Mouse (Mus musculus) midbrain, embryonic 11.5 days (tissue): ENCODE data around the gene Elfn2. TPM values are rescaled to one million over a fixed set of nuclear protein-coding genes. Genes with fewer than 3 reads are reported as not detected.
A peak's percentile ranks its signal among the peaks of the same experiment; 100 is the strongest.

ENCODE experiments used
- ATAC-seq: fragments of 200-750 bp; cut with Nextera tagmentation; 2 replicates; pipeline ENCODE4 v1.8.0; 2017; ENCODE audit warnings: moderate TSS enrichment, moderate library complexity; ENCODE audit not compliant: low FRiP score
- DNase-seq: peaks from one replicate; pipeline ENCODE4 v3.0.0; 2015; ENCODE audit warnings: low spot score; ENCODE audit errors: missing footprints
- H3K27ac ChIP-seq: fragments of 300-500 bp; sonication (generic); 2 replicates; pipeline ENCODE4 v1.5.1; 2014; ENCODE audit warnings: low read depth, low read length
- H3K27me3 ChIP-seq: fragments of 300-500 bp; sonication (generic); 2 replicates; pipeline ENCODE4 v1.6.1; 2014; ENCODE audit warnings: mild to moderate bottlenecking, low read length, moderate library complexity, mixed read lengths; ENCODE audit not compliant: control insufficient read depth, insufficient read depth
- H3K36me3 ChIP-seq: fragments of 300-500 bp; sonication (generic); 2 replicates; pipeline ENCODE4 v1.6.1; 2014; ENCODE audit warnings: mild to moderate bottlenecking, low read length, moderate library complexity, mixed read lengths; ENCODE audit not compliant: control insufficient read depth, insufficient read depth
- H3K4me1 ChIP-seq: fragments of 300-500 bp; sonication (generic); 2 replicates; pipeline ENCODE4 v1.6.1; 2014; ENCODE audit warnings: low read length; ENCODE audit not compliant: control insufficient read depth, insufficient read depth
- H3K4me2 ChIP-seq: fragments of 300-500 bp; sonication (generic); 2 replicates; pipeline ENCODE4 v1.6.1; 2014; ENCODE audit warnings: mild to moderate bottlenecking, moderate library complexity
- H3K4me3 ChIP-seq: fragments of 300-500 bp; sonication (generic); 2 replicates; pipeline ENCODE4 v1.5.1; 2014; ENCODE audit warnings: low read depth, low read length
- H3K9ac ChIP-seq: fragments of 300-500 bp; sonication (generic); 2 replicates; pipeline ENCODE4 v1.6.1; 2014; ENCODE audit warnings: low read length
- H3K9me3 ChIP-seq: fragments of 300-500 bp; sonication (generic); 2 replicates; pipeline ENCODE4 v1.6.1; 2016; ENCODE audit warnings: low read length; ENCODE audit not compliant: control insufficient read depth
- WGBS: fragments of 180-500 bp; shearing (Covaris S2); extraction: QIAGEN DNeasy Blood & Tissue Kit; methylation state at CpG from one replicate; pipeline ENCODE4 v1.1.7; 2014; 5-methylcytosine and 5-hydroxymethylcytosine counted together
- polyA plus RNA-seq: library from polyadenylated mRNA; unstranded; fragments of >200 nt; fragmentation: Nextera tagmentation; extraction: Ambion mirVana; gene quantifications from 2 replicates; pipeline ENCODE4 v1.2.1, GENCODE M21; 2014

The Elfn2 gene
- polyA plus RNA-seq, 1 experiment from 2014 or later, result 0.18 TPM

- H3K27me3 ChIP-seq, result no peaks in the 10 kb centered on the region
- no peaks in the 10 kb centered on the region for H3K4me1 ChIP-seq
- no peak overlapping the region for H3K9ac ChIP-seq
- H3K27ac ChIP-seq, result no peak overlapping the region
- H3K4me3 ChIP-seq, result no peak overlapping the region
- no peak overlapping the region for H3K4me2 ChIP-seq
- H3K36me3 ChIP-seq, result no peaks in the 10 kb centered on the region
- ATAC-seq, result no peak
- WGBS, result 90% methylated on average over 13 of the region's 13 CpGs
- H3K9me3 ChIP-seq, result no peaks in the 10 kb centered on the region
- peak; percentile 28 for DNase-seq
Observed at GRCm38 (mm10) chr15:78626285-78626684, 92.3 kb downstream of the Elfn2 start.

- peak; percentile 23 for DNase-seq
- Histone ChIP-seq H3K4me1 (no peaks in the 10 kb centered on the region), H3K9me3 (no peaks in the 10 kb centered on the region), H3K9ac (no peak overlapping the region), H3K27ac (no peak overlapping the region), H3K4me3 (no peak overlapping the region), H3K27me3 (no peaks in the 10 kb centered on the region), H3K36me3 (no peaks in the 10 kb centered on the region), H3K4me2 (no peak overlapping the region)
- ATAC-seq, result no peak
- WGBS, result 79% methylated on average over 3 of the region's 3 CpGs
Observed at GRCm38 (mm10) chr15:78624961-78625360, 93.6 kb downstream of the Elfn2 start.

- H3K4me1 ChIP-seq, result no peaks in the 10 kb centered on the region
- 70% methylated on average over 13 of the region's 13 CpGs for WGBS
- no peaks in the 10 kb centered on the region for H3K9me3 ChIP-seq
- H3K9ac ChIP-seq, result no peak overlapping the region
- H3K36me3 ChIP-seq, result no peaks in the 10 kb centered on the region
- DNase-seq (peak; percentile 78), ATAC-seq (no peak)
- no peak overlapping the region for H3K27ac ChIP-seq
- H3K4me3 ChIP-seq, result no peak overlapping the region
- H3K4me2 ChIP-seq, result no peak overlapping the region
- no peaks in the 10 kb centered on the region for H3K27me3 ChIP-seq
Observed at GRCm38 (mm10) chr15:78624431-78624950, 94.1 kb downstream of the Elfn2 start.

- peak; percentile 44 for ATAC-seq
- WGBS, result 5% methylated on average over 5 of the region's 5 CpGs
Observed at GRCm38 (mm10) chr15:78623426-78623825, 95.1 kb downstream of the Elfn2 start.

More at GRCm38 (mm10) chr15:78623426-78623825, 95.1 kb downstream of the Elfn2 start:
- H3K27ac ChIP-seq, result no peak overlapping the region
- no peak overlapping the region for H3K4me2 ChIP-seq
- H3K4me3 ChIP-seq, result no peak overlapping the region
- H3K9ac ChIP-seq, result no peak overlapping the region
- H3K27me3 ChIP-seq, result no peaks in the 10 kb centered on the region
- no peaks in the 10 kb centered on the region for H3K9me3 ChIP-seq
- no peaks in the 10 kb centered on the region for H3K4me1 ChIP-seq
- H3K36me3 ChIP-seq, result no peaks in the 10 kb centered on the region
- peak; percentile 98 for DNase-seq

Other genes starting within 250 kb of the Elfn2 start
- gene Il2rb, start 223.5 kb downstream of the Elfn2 start, polyA plus RNA-seq, result not detected in 2 replicates
- 10.5 and 12.1 TPM in 2 replicates for gene C1qtnf6, start 187.4 kb downstream of the Elfn2 start, polyA plus RNA-seq
- gene Sstr3, start 174.1 kb downstream of the Elfn2 start, polyA plus RNA-seq, result not detected in 2 replicates
- 4.3 and 8.5 TPM in 2 replicates for gene Rac2, start 146.0 kb downstream of the Elfn2 start, polyA plus RNA-seq
- 2.0 and 2.7 TPM in 2 replicates for gene Cyth4, start 121.7 kb downstream of the Elfn2 start, polyA plus RNA-seq
- 57.2 and 61.8 TPM in 2 replicates for gene Mfng, start 54.7 kb upstream of the Elfn2 start, polyA plus RNA-seq
- 1.3 and 1.5 TPM in 2 replicates for gene Card10, start 84.3 kb upstream of the Elfn2 start, polyA plus RNA-seq
- gene Cdc42ep1, start 123.9 kb upstream of the Elfn2 start, polyA plus RNA-seq, result 6.4 and 9.0 TPM in 2 replicates
- not detected in 2 replicates for gene Lgals2, start 136.8 kb upstream of the Elfn2 start, polyA plus RNA-seq
- 20.5 and 25.7 TPM in 2 replicates for gene Gga1, start 158.4 kb upstream of the Elfn2 start, polyA plus RNA-seq
- 0.11 TPM in 1 of 2 replicates, not detected in the other for gene Gm49510, start 180.9 kb upstream of the Elfn2 start, polyA plus RNA-seq
- gene Sh3bp1, start 181.0 kb upstream of the Elfn2 start, polyA plus RNA-seq, result 9.1 and 10.3 TPM in 2 replicates
- gene Pdxp, start 195.1 kb upstream of the Elfn2 start, polyA plus RNA-seq, result 32.6 and 33.8 TPM in 2 replicates
- 360 and 382 TPM in 2 replicates for gene Lgals1, start 208.0 kb upstream of the Elfn2 start, polyA plus RNA-seq
- gene Nol12, start 216.2 kb upstream of the Elfn2 start, polyA plus RNA-seq, result 58.3 and 62.7 TPM in 2 replicates
- gene Triobp, start 229.0 kb upstream of the Elfn2 start, polyA plus RNA-seq, result 33.2 and 34.8 TPM in 2 replicates